Mouse (Mus musculus): ENCODE results near the gene Hoxc13.

The Hoxc13 gene

DNA sequence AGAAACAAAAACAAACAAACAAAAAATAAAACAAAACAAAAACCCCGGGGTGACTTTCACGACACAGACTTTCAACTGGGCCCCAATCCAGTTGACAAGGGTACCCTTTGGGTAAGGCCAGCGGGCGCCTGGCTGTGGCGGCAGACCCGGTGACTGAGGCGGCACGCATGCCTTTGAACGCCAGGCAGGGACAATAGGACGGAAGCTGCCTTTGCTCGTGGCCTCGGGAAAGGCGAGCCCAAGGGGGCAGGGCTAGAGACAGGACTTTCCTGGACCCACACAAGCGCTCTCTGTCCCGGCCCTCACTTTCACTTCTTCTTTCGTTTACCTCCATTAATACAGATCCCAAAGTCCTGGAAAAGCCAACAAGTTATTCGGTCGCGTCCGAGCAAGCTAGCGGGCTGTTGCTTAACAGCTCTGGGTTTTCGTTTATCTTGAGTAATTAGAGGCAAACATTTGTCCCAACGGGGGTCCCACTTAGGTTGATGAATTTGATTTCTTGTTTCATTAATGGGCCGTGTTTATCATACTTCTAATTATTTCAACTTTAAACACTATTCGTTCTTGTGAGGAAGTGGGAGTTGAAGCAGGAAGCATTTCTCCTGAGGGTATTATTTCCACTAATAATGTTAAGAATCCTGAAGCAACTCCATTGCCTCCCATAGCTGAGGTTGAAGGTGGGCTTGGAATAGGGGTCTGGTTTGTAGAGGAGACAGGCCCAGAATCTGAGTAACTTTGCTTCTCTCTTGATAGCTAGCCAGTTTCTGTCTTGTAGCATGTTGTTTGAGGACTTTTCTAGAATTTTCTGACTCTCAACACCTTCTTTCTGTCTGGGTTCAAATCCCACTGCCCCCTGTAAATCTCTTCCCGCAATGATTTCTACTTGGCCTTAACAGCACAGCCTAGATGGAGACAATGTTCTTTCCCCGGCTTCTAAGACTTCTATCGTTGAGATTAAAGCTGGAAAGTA lies 43.1 kb downstream of the Hoxc13 start:
- no peak for DNase-seq (ENCODE audit: low read depth in 1 of 2, low spot score in 2 of 2)

DNA sequence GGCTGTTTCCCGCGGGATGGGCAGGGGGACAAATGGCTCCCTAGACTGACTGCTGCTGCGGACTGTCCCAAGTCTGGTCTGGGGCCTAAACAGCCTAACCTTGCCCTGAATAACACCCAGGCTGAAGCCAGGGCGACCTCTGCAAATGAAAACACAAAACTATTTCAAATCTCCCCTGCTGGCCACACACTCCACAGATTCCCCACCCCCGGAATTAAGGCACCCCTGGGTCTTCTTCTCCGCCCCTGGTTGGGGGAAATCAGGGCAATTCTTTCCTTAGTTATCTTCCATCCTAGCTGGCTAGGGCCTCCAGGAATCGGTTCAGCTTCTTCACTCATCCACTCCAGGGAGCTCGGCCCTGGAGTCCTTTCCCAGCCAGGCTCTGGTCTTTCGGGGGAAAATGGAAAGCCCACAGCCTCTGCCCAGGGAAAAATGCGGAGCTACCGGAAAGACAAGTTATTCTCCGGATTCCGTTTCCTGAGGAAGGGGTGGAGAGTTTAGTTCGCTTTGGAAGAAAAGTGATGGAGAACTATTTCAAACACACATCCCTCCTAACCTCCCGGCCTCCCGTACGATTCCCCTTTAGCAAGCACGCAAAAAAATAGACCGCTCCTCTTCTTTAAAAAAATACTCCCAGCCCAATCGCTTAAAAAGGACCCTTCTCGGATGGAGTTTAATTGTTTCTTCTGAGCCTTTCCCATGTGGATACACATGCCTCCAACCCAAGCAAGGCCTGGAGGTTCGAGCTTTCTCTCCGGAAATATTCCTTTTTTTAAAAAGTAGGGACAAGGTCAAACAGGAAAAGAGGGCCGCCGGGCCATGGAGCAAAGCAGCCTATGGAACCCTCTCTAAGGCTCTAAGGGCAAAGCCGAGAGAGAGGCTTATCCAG lies 44.3 kb downstream of the Hoxc13 start:
- no peak for DNase-seq (ENCODE audit: low read depth in 1 of 2, low spot score in 2 of 2)

- peak; percentile 39 to 57 for DNase-seq (ENCODE audit: low read depth in 1 of 2, low spot score in 2 of 2)
These were observed 45.2 kb downstream of the Hoxc13 start for GRCm38 (mm10) chr15:102965892-102966775.

DNA sequence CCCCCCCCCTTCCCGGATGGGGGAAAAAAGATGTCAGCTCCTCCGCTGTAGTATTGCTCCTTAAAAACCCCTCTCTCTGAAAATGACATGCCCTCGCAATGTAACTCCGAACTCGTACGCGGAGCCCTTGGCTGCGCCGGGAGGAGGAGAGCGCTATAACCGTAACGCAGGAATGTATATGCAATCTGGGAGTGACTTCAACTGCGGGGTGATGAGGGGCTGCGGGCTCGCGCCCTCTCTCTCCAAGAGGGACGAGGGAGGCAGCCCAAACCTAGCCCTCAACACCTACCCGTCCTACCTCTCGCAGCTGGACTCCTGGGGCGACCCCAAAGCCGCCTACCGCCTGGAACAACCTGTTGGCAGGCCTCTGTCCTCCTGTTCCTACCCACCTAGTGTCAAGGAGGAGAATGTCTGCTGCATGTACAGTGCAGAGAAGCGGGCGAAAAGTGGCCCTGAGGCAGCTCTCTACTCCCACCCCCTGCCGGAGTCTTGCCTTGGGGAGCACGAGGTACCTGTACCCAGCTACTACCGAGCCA lies 45.9 kb downstream of the Hoxc13 start, which contains the start of gene Hoxc10:
Gene Hoxc10 (plus strand): TSS at position 21 of the 536 bp plus-strand sequence.
- DNase-seq (ENCODE audit: low read depth in 1 of 2, low spot score in 2 of 2) = no peak

DNA sequence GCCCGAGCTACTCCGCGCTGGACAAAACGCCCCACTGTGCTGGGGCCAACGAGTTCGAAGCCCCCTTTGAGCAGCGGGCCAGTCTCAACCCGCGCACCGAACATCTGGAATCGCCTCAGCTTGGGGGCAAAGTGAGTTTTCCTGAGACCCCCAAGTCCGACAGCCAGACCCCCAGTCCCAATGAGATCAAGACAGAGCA lies 46.3 kb downstream of the Hoxc13 start, which contains the start of gene Hoxc5:
Gene Hoxc5 (plus strand): TSS at position 132 of the 199 bp plus-strand sequence.
- DNase-seq (ENCODE audit: low read depth in 1 of 2, low spot score in 2 of 2) = no peak

GRCm38 (mm10) chr15:102967511-102968397 lies 46.9 kb downstream of the Hoxc13 start:
- DNase-seq (ENCODE audit: low read depth in 1 of 2, low spot score in 2 of 2) = no peak

- DNase-seq (ENCODE audit: low read depth in 1 of 2, low spot score in 2 of 2) = no peak
These were observed 48.4 kb downstream of the Hoxc13 start for GRCm38 (mm10) chr15:102969296-102969695.

DNA sequence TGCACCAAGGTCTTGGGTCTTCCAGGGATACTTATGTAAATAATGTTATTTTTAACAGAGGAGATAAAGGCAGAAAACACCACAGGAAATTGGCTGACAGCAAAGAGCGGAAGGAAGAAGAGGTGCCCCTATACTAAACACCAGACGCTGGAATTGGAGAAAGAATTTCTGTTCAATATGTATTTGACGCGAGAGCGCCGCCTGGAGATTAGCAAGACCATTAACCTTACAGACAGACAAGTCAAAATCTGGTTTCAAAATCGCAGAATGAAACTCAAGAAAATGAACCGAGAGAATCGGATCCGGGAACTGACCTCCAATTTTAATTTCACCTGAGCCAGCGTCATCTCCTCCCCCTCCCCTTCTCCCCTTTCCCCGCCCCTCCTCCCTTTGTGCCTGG lies 49.8 kb downstream of the Hoxc13 start:
- DNase-seq (ENCODE audit: low read depth in 1 of 2, low spot score in 2 of 2) = no peak

- no peak for DNase-seq (ENCODE audit: low read depth in 1 of 2, low spot score in 2 of 2)
These were observed 51.4 kb downstream of the Hoxc13 start for GRCm38 (mm10) chr15:102972254-102972653.

DNA sequence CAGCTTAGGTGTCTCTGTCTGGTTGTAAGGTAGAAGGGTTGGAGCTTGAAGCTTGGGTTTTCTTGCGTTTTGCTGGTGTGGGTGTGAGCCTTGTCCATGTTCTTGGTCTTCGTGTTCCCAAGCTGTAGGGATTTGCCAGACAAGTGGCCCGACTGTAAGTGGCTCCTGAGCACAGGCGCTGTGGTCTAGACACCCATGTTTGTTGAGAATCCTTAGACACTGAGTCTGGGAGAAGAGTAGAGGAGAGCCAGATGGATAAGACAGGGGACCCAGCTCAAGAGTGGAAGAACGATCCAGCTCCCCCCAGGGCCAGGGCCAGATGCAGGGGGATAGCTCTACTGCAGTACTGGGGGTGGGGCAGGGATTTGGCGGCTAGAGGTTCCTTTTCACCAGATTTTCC lies 51.9 kb downstream of the Hoxc13 start:
- no peak for DNase-seq (ENCODE audit: low read depth in 1 of 2, low spot score in 2 of 2)

DNA sequence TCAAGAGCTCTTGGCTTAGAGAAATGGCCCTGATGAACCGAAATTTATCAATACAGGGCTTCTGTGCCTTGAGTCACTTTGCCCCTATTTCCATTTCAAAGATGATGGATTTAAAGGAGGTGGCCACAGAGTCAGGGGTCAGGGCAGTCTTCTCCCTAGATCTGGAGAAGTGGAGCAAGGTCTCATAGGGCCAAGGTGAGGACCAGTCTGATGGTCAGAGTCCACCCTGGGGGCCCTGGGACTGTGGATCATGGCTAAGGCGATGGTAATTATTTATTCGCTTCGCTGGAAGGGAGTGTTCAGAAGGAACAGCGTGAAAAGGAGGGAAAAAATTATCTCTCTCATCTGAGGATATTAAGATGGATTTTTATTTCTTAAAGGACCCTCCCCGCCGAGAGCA lies 54.1 kb downstream of the Hoxc13 start:
- no peak for DNase-seq (ENCODE audit: low read depth in 1 of 2, low spot score in 2 of 2)

GRCm38 (mm10) chr15:102975688-102976111 lies 54.8 kb downstream of the Hoxc13 start:
- DNase-seq (ENCODE audit: low read depth in 1 of 2, low spot score in 2 of 2) = no peak

GRCm38 (mm10) chr15:102976171-102976570 lies 55.3 kb downstream of the Hoxc13 start, which contains the start of gene Hoxc9:
Hoxc9 (plus strand) TSS chr15:102976439.
- DNase-seq (ENCODE audit: low read depth in 1 of 2, low spot score in 2 of 2) = no peak

- DNase-seq (ENCODE audit: low read depth in 1 of 2, low spot score in 2 of 2) = no peak
These were observed 55.9 kb downstream of the Hoxc13 start for GRCm38 (mm10) chr15:102976631-102977422.

DNA sequence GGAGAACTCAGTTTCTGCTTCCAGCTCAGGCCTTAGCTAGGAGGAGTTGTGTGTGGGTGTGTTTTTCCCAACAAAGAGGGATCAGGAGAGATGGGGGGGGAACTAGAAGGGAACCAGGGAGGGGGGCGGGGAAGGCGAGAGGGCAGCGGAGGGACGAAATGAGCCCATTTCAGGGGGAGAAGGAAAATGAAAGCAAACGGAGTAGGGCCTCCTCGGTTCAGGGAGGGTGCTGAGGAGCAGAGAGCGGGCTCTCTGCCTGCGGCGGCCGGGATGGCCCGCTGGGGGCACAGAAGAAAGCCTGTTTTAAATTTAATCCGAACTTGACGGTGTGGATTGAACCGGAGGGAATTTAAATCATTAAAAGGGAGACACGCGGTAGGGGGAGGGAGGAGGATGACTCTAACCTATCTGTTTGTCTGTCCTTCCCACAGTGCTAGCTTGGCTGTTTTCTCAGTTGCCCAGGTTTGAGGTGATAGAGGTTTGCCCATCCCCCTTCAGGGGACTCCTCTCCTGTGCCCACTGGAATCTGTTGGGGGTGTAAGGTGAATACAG lies 56.6 kb downstream of the Hoxc13 start:
- no peak for DNase-seq (ENCODE audit: low read depth in 1 of 2, low spot score in 2 of 2)

Data from monocyte, adult 2 months (primary cell).